Mouse (Mus musculus) hindbrain, embryonic 11.5 days (tissue): ENCODE data around the gene Ugt1a5. TPM values are rescaled to one million over a fixed set of nuclear protein-coding genes. Genes with fewer than 3 reads are reported as not detected.

Source experiments
- ATAC-seq: fragments of 200-750 bp; cut with Nextera tagmentation; 2 replicates; pipeline ENCODE4 v1.8.0; 2017; ENCODE audit warnings: mild to moderate bottlenecking, moderate TSS enrichment, moderate library complexity; ENCODE audit not compliant: low FRiP score
- DNase-seq: peaks from one replicate; pipeline ENCODE4 v3.0.0-alpha.2; 2015; ENCODE audit warnings: low spot score
- H3K27ac ChIP-seq: fragments of 300-500 bp; sonication (generic); 2 replicates; pipeline ENCODE4 v1.5.1; 2014; ENCODE audit warnings: mild to moderate bottlenecking, low read depth, low read length
- H3K27me3 ChIP-seq: fragments of 300-500 bp; sonication (generic); 2 replicates; pipeline ENCODE4 v1.6.1; 2014; ENCODE audit warnings: mild to moderate bottlenecking, low read length, moderate library complexity, mixed read lengths; ENCODE audit not compliant: control insufficient read depth, insufficient read depth
- H3K36me3 ChIP-seq: fragments of 300-500 bp; sonication (generic); 2 replicates; pipeline ENCODE4 v1.6.1; 2014; ENCODE audit warnings: mild to moderate bottlenecking, low read length, moderate library complexity, mixed read lengths; ENCODE audit not compliant: control insufficient read depth, insufficient read depth
- H3K4me1 ChIP-seq: fragments of 300-500 bp; sonication (generic); replicated peaks from 2 replicates; pipeline ENCODE4 v1.6.1; 2014; ENCODE audit warnings: low read length, mixed read lengths; ENCODE audit not compliant: control insufficient read depth, insufficient read depth
- H3K4me2 ChIP-seq: fragments of 300-500 bp; sonication (generic); replicated peaks from 2 replicates; pipeline ENCODE4 v1.6.1; 2014; ENCODE audit warnings: mild to moderate bottlenecking, low read depth, low read length
- H3K4me3 ChIP-seq: fragments of 300-500 bp; sonication (generic); 2 replicates; pipeline ENCODE4 v1.5.1; 2014; ENCODE audit warnings: low read depth, low read length
- H3K9ac ChIP-seq: fragments of 300-500 bp; sonication (generic); 2 replicates; pipeline ENCODE4 v1.6.1; 2014; ENCODE audit warnings: low read depth, low read length
- H3K9me3 ChIP-seq: fragments of 300-500 bp; sonication (generic); 2 replicates; pipeline ENCODE4 v1.6.1; 2016; ENCODE audit warnings: low read length; ENCODE audit not compliant: control insufficient read depth
- WGBS: fragments of 180-500 bp; shearing (Covaris S2); extraction: QIAGEN DNeasy Blood & Tissue Kit; methylation state at CpG from one replicate; pipeline ENCODE4 v1.1.7; 2014; 5-methylcytosine and 5-hydroxymethylcytosine counted together
- polyA plus RNA-seq: library from polyadenylated mRNA; unstranded; fragments of >200 nt; fragmentation: Nextera tagmentation; extraction: Ambion mirVana; gene quantifications from 2 replicates; pipeline ENCODE4 v1.2.1, GENCODE M21; 2014

Ugt1a5 gene
- polyA plus RNA-seq, 1 experiment from 2014 or later = not detected

DNA sequence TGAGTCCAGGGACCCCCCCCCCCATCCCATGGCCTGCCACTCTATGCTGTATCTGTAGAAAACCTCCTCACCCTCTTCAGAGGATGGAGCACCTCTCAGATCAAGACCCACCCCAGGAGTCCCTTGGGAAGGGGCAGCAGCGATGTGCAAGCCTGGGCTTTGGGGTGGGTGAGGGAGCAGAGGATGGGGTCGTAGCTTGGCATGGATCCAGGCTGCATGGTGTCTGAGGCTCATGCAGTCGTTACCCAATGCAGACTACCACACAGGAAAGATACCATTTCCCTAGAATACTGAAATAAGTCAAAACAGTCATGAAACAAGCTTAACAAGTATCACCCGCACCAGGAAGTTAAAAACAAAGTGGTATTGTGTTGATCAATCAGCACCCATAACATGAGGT lies 82.8 kb downstream of the Ugt1a5 start:
- Histone ChIP-seq H3K36me3 (no peaks in the 10 kb centered on the region), H3K9ac (no peak overlapping the region), H3K27me3 (no peaks in the 10 kb centered on the region), H3K4me2 (no peak overlapping the region), H3K27ac (no peak overlapping the region), H3K4me1 (no peaks in the 10 kb centered on the region), H3K4me3 (no peak overlapping the region), H3K9me3 (peaks cover 93% of the 10 kb centered on the region)
- no peak for ATAC-seq
- DNase-seq = no peak
- WGBS = 74% methylated on average over 4 of the region's 4 CpGs

DNA sequence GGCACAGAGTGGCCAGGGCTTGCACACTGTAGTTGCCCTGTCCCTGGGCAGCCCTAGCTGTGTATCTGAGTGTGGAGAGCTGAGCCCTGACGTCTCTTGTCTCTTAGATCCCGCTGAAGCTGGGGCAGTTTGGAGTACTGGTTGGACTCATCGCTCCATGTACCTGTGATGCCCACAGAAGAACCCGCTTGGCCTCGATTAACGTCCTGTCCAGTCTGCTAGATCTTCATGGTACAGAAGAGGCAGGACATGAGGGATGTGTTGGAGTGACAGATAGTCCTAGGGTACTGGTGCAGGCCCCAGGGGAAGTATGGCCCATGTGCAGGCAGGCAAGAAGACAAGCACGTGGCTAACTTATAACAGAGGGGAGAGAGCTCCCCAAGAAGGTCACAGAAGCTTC lies 83.8 kb downstream of the Ugt1a5 start:
- DNase-seq = no peak

DNA sequence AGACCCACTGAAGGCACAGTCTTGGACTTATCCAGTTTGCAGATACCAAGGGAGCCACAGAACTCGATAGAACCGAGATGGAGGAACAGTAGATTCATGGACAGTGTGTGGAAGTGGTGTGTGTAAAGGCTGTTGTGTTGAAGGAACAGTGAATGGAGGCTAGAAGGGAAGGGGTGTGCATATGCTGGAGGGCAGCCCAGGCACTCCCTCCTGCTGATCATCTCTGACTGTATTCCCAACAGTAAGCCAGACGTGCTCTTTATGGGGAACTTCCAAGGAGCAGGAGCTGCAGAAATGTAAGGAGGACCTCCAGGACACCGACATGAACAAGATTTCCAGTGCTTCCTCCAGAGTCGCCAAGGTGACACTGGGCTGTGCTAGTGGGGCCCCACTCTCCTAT lies 84.2 kb downstream of the Ugt1a5 start:
- 80% methylated on average over 5 of the region's 5 CpGs for WGBS
- H3K27me3 ChIP-seq = no peaks in the 10 kb centered on the region

More for the DNA sequence above, 83.8 kb downstream of the Ugt1a5 start:
- Histone ChIP-seq H3K27me3 (no peaks in the 10 kb centered on the region), H3K4me3 (no peak overlapping the region), H3K4me2 (no peak overlapping the region), H3K4me1 (no peaks in the 10 kb centered on the region), H3K9me3 (peaks cover 93% of the 10 kb centered on the region), H3K27ac (no peak overlapping the region), H3K36me3 (no peaks in the 10 kb centered on the region), H3K9ac (no peak overlapping the region)
- no peak for ATAC-seq
- WGBS = 82% methylated on average over 7 of the region's 7 CpGs

DNA sequence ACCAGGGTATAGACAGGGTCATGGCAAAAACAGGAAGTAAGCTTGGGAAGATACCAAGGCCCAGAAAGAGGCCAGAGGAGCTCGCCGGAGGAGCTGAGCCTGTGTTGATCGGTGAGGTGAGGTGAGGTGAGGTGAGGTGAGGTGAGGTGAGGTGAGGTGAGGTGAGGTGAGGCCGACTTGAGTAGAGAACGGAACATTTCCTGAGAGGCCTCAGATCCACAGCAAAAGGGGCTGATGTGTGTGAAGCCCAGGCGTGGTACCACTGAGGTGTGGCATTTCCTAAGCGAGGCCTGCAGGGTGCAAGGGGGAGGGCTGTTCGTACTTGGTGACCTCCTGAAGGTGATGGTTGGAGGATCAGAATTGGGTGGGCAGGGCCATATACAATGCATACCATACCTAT lies 87.3 kb downstream of the Ugt1a5 start:
- Histone ChIP-seq H3K9me3 (peaks cover 93% of the 10 kb centered on the region), H3K9ac (no peak overlapping the region), H3K4me2 (no peak overlapping the region), H3K27ac (no peak overlapping the region), H3K36me3 (peaks cover 6% of the 10 kb centered on the region; the same call in 1 of the 2 replicates), H3K27me3 (no peaks in the 10 kb centered on the region), H3K4me1 (no peaks in the 10 kb centered on the region), H3K4me3 (no peak overlapping the region)
- 78% methylated on average over 8 of the region's 8 CpGs for WGBS
- no peak for DNase-seq
- no peak for ATAC-seq

More for the DNA sequence above, 84.2 kb downstream of the Ugt1a5 start:
- Histone ChIP-seq H3K9me3 (peaks cover 93% of the 10 kb centered on the region), H3K36me3 (no peaks in the 10 kb centered on the region), H3K4me2 (no peak overlapping the region), H3K27ac (no peak overlapping the region), H3K4me1 (no peaks in the 10 kb centered on the region), H3K9ac (no peak overlapping the region), H3K4me3 (no peak overlapping the region)
- no peak for DNase-seq
- no peak for ATAC-seq

DNA sequence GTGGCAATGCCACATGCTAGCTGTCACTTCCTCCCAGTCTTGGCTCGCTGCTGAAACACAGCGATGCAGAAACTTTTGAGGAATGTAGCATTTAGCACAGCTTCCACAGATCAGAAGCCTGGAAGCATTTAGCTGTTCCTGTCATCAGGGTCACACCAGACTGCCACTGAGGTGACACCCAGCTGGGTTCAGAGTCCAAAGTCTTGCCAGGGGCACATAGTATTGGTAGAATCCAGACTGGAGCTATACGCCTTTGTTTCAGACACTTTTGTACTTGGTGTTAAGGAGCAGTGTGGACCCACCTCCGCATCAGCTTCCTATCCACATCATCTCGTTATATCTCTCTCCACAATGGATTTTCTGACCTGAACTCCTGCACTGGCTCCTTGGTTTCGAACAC lies 87.7 kb downstream of the Ugt1a5 start:
- WGBS = 74% methylated on average over 6 of the region's 6 CpGs
- H3K9me3 ChIP-seq = peaks cover 89% of the 10 kb centered on the region
- no peak overlapping the region for H3K27ac ChIP-seq
- H3K27me3 ChIP-seq = no peaks in the 10 kb centered on the region
- DNase-seq (no peak), ATAC-seq (no peak)
- no peaks in the 10 kb centered on the region for H3K4me1 ChIP-seq
- peaks cover 6% of the 10 kb centered on the region; the same call in 1 of the 2 replicates for H3K36me3 ChIP-seq
- H3K9ac ChIP-seq = no peak overlapping the region
- H3K4me3 ChIP-seq = no peak overlapping the region
- H3K4me2 ChIP-seq = no peak overlapping the region

DNA sequence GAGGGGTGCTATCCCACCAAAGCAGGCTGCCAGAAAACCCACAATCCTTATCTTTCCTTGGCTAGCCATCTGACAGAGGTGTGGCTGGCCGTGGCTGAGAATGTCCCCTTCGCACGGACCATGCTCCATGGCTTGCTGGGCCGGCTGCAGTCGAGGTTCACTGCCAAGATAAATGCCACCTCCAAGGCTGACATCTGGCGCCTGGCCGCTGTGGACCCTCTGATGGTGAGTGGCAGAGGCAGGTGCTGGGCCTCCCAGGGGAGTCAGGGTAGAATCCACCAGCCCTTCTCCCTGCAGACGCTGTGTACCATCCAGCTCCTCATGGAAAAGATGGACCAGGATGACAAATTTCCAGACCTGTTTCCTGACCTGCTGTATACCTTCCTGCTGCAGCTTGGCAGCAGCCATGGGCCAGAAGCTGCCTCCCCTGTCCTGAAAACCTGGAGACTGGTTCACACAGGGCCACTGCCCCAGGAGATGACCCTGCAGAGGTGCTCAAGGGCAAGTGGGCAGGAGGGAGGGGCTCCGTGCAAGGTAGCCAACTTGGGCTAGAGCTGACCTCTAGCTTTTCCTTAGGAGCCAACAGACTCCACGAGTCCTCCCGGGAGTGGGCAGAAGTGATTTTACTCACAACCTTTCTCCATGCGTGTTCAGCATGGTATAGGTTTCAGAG lies 89.1 kb downstream of the Ugt1a5 start:
- Histone ChIP-seq H3K4me3 (no peak overlapping the region), H3K4me2 (no peak overlapping the region), H3K27me3 (no peaks in the 10 kb centered on the region), H3K4me1 (no peaks in the 10 kb centered on the region), H3K36me3 (peaks cover 8% of the 10 kb centered on the region; the same call in 1 of the 2 replicates), H3K27ac (no peak overlapping the region), H3K9me3 (peaks cover 81% of the 10 kb centered on the region), H3K9ac (no peak overlapping the region)
- DNase-seq = no peak
- no peak for ATAC-seq
- WGBS = 87% methylated on average over 12 of the region's 12 CpGs

DNA sequence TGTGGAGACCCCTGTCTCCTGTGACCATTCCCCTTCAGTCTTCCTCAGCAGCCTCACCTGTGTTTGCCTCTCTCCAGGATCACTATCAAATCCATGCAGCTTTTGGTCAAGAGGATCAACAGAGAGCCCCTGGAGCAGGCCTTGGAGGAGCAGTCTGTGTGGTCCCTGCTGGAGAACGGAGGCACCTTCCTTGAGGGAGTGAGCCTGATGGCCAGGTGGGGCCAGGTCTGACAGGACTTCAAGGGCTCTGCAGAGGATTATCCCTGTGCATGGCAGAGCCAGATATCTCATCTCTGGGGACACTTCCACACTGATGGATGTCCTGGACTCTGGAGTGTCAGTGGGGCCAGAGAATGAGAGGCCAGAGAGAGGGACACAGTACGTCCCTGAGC lies 89.7 kb downstream of the Ugt1a5 start:
- Histone ChIP-seq H3K9me3 (peaks cover 77% of the 10 kb centered on the region), H3K4me3 (no peak overlapping the region), H3K36me3 (peaks cover 8% of the 10 kb centered on the region; the same call in 1 of the 2 replicates), H3K9ac (no peak overlapping the region), H3K4me1 (no peaks in the 10 kb centered on the region), H3K27ac (no peak overlapping the region), H3K27me3 (no peaks in the 10 kb centered on the region), H3K4me2 (no peak overlapping the region)
- DNase-seq (no peak), ATAC-seq (no peak)
- 57% methylated on average over 2 of the region's 2 CpGs for WGBS

DNA sequence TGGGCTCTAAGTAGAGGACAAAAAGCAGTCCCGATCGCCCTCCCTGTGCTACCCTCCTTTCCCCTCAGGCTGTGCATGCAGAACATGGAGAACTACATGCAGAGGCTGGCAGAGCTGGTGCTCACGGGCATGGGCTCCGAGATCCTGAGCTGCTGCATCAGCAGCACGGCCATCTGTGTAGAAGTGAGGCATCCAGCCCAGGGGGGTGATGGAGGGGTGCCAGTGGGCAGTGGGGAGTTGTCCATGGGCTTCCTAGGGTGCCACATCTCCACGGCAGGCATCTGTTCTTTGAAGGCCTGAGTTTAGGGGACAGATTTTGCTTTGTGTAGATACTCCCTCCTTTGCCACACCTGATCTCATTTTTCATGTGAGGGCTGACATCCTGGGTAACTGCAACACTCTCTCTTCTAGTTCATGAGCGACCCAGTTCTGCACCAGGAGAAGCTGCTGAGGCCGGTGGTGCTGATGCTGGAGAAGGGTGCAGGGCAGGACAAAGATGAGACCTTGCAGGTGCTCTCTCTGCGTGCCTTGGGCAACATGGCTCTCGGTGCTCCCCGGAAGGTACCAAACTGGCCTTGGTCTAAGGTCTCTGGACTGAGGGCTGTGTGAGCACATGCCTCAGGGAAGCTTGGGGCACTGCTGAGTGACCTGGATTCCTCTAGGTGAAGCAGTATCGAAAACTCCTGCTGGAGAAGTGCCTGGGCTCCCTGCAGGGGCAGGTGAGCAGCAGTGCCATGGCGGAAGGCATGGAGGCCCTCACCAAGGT lies 90.4 kb downstream of the Ugt1a5 start:
- ATAC-seq = no peak
- Histone ChIP-seq H3K27ac (no peak overlapping the region), H3K4me3 (no peak overlapping the region), H3K9ac (no peak overlapping the region), H3K4me2 (no peak overlapping the region), H3K36me3 (peaks cover 10% of the 10 kb centered on the region), H3K27me3 (no peaks in the 10 kb centered on the region), H3K4me1 (no peaks in the 10 kb centered on the region), H3K9me3 (peaks cover 77% of the 10 kb centered on the region)
- 82% methylated on average over 13 of the region's 13 CpGs for whole genome bisulfite sequencing
- DNase-seq = no peak
